Mouse (Mus musculus) neutrophil, adult 83 days (primary cell): ENCODE measurements around the gene Snx19. TPM values are rescaled to one million over a fixed set of nuclear protein-coding genes. Genes with fewer than 3 reads are reported as not detected.

Experiments
- total RNA-seq, 2 experiments: library from RNA; stranded (reverse); gene quantifications; one replicate each; pipeline ENCODE4 v1.2.4; 2023

The Snx19 gene
- total RNA-seq, result 10 to 100 TPM; 10.7 to 11.2 TPM

GRCm38 (mm10) chr9:30426882-30427632 lies at the start of gene Snx19:
Snx19 (plus strand) TSS chr9:30427108.

